Mouse (Mus musculus): Measurements from ENCODE around the gene Gm28043.

Gm28043 gene

DNA sequence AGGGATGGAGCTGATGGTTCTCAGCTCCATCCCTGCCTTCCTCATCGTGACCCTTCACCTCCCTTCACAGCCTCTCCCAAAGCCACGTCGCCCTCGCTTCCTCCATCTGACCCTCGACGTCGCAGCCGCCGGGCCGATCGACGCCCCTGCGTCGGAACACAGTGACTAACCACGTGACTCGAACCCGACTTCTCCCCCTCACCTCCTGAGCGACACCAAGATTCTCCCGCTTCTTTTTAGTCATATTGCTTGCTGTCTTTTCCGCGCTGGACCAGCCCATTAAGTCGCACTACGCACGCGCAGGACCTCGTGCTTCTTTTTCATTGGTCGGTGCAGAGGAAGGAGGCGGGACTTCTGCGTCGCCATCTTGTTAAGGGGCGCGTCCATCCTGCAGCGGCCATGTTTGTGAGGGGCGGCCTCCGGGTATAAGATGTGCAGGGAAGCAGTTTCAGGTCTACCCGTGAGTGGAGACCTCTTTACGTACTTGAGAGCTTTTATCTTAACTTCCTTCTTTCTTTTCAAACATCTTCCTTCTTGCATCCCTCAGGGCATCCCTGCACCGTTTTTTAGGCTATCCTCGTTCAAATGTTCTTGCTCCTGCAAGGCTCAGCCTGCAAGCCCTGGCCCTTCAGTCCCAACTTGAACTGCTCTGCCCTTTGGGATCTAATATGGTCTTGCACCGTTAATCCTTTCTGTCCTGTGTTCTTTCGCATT lies 102.2 kb downstream of the Gm28043 start, which contains the start of gene Ccdc167:
Ccdc167 (minus strand) TSS at position 313 of the 714 bp plus-strand sequence.
- peak; percentile 96 for DNase-seq

DNA sequence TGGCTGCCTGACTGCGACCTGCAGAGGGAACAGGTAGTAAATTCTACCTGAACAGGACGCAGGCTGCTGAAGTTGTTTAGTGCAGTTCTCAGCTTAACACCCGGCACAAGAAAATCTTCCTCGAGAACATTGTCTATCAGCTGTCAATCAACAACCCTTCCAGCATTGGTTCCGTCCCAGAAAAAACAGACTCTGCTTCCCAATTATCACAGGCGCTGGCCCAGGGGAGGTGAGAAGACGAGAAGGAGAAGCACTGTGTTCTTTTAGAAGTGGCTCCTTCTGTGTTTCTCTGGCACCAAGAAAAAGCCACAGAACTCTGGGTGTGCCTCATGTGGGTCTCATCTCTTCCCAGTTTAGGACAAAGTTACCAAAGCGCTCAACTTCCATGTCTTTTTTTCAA lies 104.0 kb downstream of the Gm28043 start:
- no peak for DNase-seq

DNA sequence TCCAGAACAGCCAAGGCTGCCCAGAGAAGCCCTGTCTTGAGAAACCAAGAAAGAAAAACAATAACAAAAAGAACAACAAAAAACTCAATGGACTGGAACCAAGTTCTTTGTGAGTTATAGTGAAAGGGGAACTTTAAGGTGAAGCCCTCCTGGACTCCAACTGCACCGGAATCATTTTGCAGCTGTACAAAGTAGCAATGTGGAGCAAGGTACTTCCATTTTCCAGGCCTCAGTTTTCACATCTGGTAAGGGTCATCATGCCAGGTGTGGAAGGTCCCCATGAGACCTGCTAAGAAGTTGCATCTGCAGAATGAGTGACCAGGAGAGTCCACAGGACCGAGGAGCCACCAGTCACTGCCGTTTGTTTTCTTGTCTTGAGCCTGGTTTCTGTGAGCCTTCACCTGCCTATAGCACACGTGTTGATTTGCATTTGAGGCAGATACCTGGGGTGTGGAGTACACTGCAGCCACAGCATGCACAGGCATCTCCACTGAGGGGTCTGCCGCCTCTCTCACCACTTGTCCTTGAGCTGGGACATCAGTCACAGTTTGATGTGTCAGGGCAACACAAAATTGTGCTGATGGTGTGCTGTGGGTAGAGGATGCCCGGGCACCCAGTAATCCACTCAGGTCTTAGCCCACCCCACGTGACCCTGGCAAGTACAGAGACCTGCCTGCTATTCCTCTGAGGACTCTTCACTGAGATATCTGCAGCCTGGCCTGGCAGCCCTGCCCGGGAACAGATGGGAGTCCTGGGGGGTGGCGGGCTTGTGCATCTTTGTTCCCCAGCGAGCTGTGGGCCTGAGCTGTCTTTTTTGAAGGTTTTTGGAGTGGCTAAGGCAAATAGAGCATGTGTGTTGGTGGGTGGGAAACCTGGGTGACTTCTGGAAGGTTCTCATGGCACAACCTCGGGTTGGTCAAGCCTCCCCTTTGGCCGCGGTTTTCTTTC lies 105.2 kb downstream of the Gm28043 start:
- no peak for DNase-seq

- DNase-seq: no peak
Observed at GRCm38 (mm10) chr17:29720755-29721365, 106.2 kb downstream of the Gm28043 start.

- DNase-seq: no peak
Observed at GRCm38 (mm10) chr17:29724610-29725009, 109.9 kb downstream of the Gm28043 start.

- DNase-seq: no peak
Observed at GRCm38 (mm10) chr17:29725027-29725620, 110.4 kb downstream of the Gm28043 start.

DNA sequence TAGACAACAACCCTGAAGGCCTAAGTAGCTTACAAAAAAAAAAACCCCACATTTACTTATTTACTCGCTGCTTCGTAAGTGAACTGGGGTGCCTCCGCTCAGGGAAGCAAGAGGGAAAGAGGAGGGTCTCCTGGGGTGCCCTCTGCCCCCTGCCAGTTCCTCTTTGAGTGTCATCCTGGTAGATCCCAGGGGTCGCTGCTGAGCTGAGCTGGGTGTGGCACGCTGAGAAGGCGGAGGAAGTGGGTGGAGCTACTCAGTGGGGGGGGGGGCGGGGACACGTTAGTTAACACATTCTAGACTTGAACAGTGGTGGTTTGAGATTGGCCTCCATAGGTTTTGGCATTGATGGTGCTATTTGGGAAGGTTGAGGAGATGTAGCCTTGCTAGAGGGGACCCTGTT lies 113.4 kb downstream of the Gm28043 start:
- no peak for DNase-seq

- DNase-seq: no peak
Observed at GRCm38 (mm10) chr17:29730510-29731265, 116.0 kb downstream of the Gm28043 start.

GRCm38 (mm10) chr17:29731266-29731952 lies 116.7 kb downstream of the Gm28043 start:
- DNase-seq: no peak

- DNase-seq: no peak
Observed at GRCm38 (mm10) chr17:29731953-29732325, 117.3 kb downstream of the Gm28043 start.

GRCm38 (mm10) chr17:29732522-29732921 lies 117.8 kb downstream of the Gm28043 start:
- DNase-seq: no peak

GRCm38 (mm10) chr17:29736448-29737014 lies 121.9 kb downstream of the Gm28043 start:
- DNase-seq: no peak

GRCm38 (mm10) chr17:29737849-29738804 lies 123.5 kb downstream of the Gm28043 start:
- DNase-seq: peak; percentile 27

DNA sequence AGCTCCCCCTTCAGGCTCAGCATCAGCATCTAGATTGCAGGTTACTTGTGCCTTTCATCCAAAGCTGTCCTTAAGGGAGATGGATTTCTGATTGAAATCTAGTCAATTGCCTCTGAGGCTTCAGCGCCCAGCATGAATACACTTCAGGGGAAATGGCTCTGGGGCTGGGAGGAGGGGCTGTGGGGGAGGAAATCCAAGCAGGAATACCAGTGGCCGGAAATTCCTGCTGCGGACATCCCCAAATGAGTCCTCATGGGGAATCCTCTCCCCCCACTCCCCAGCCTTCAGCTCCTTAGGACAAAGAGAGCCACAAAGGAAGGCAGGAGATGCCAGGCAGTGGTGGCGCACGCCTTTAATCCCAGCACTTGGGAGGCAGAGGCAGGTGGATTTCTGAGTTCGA lies 132.8 kb downstream of the Gm28043 start:
- DNase-seq: no peak

All from kidney, adult 11 months (tissue).